Mouse (Mus musculus): ENCODE measurements around the gene Acvr1b. TPM values are rescaled to one million over a fixed set of nuclear protein-coding genes. Genes with fewer than 3 reads are reported as not detected.

The Acvr1b gene
- total RNA-seq (2023): 10 to 100 TPM; 35.1 TPM

DNA sequence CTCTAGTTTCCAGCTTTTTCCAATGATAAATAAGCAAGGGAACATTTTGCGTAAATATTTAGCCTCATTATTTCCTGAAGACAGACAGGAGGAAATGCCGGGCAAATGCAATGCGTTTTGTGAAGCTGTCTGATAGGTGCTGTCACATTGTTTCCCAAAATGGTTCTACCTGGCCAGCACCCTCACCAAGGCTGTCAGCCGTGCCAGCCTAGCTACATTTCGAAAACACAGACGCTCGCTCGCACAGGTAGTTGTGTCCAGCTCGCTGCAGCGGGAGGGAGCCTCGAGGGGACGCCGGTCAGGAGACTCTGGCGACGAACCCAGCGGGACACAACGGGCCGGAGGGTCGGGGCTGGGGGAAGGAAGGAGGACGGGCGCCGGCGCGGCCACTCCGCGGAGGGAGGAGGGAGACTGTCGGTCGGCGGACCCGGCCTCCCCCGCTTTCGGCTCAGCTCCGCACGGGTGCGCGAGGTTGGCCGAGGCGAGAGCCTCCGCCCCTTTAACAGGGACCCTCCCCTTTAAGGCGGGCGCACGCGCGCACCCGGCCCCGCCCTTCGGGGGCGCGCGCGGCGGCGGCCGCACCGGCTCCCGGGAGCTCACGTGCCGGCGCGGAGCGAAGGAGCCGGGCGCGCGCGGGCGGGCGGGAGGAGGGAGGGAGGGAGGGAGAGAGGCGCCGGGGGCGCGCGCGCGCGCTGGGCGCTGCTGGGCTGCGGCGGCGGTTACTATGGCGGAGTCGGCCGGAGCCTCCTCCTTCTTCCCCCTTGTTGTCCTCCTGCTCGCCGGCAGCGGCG, at the start of gene Acvr1b:
Acvr1b (plus strand) TSS at position 647 of the 791 bp plus-strand sequence.

GRCm38 (mm10) chr15:101128181-101129089, 45.4 kb upstream of the Acvr1b start, which contains the start of gene Acvrl1:
Gene Acvrl1 (plus strand): TSS chr15:101128522.

GRCm38 (mm10) chr15:101224006-101224906, 50.4 kb downstream of the Acvr1b start, which contains the start of gene Grasp:
Gene Grasp (plus strand): TSS chr15:101224188.

GRCm38 (mm10) chr15:101253886-101254795, 80.3 kb downstream of the Acvr1b start, which contains the start of gene Nr4a1:
Gene Nr4a1 (plus strand): TSS chr15:101254269.

Other genes with a start within 250 kb of the Acvr1b start
- gene Gm47841, start 126.7 kb upstream of the Acvr1b start, total RNA-seq (2023): not detected
- not detected for gene Fignl2, start 95.5 kb upstream of the Acvr1b start, total RNA-seq (2023)
- gene Ankrd33, start 58.3 kb upstream of the Acvr1b start, total RNA-seq (2023): not detected
- 10 to 100 TPM; 14.5 to 18.4 TPM for gene Acvrl1, start 45.5 kb upstream of the Acvr1b start, total RNA-seq (2023)
- 1 to 10 TPM; 5.5 to 5.7 TPM for gene Grasp, start 50.1 kb downstream of the Acvr1b start, total RNA-seq (2023)
- gene Nr4a1, start 80.2 kb downstream of the Acvr1b start, total RNA-seq (2023): 10 to 100 TPM; 69.2 to 71.1 TPM
- 10 to 100 TPM; 54.3 to 69.0 TPM for gene Atg101, start 110.2 kb downstream of the Acvr1b start, total RNA-seq (2023)
- 1 to 10 TPM in 1 of 2 experiments, under 1 TPM in 1; 0.50 to 1.1 TPM for gene 6030408B16Rik, start 119.1 kb downstream of the Acvr1b start, total RNA-seq (2023)
- gene Krt80, start 196.1 kb downstream of the Acvr1b start, total RNA-seq (2023): not detected
- gene Krt7, start 237.0 kb downstream of the Acvr1b start, total RNA-seq (2023): not detected

All from T-cell, adult 66 days (primary cell).